Comparison of ENCODE assay signal across 8 mouse cellular contexts in the genomic region with DNA sequence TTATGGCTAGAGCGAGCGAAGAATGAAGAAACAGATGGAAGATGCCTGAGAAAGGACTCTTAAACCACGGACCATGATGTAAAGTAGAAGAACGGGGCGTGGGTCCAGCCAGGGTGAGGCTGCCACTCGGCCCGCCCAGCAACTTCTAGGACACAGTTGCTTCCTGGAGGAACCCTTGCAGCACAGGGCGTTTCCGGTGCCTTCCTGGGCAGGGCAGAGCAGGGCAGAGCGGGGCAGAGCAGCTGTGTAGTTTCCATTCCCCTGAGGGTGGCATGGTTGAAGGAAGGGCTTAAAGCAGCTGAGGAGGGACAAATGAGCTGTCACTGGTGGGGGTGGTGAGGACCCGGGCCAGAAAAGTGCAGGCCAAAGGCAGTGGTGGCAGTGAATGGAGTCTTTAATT. TPM values are rescaled to one million over a fixed set of nuclear protein-coding genes. Genes with fewer than 3 reads are reported as not detected.
DNase-seq lines count a peak whose midpoint lies in the region; ATAC-seq and TF ChIP-seq lines count a peak whose summit lies in the region.
"Had no signal": no experiment of that assay in that cellular context is flagged by ENCODE, and none has a peak within 500 bp of the region (broad histone marks: within the 10 kb centered on the region; RNA-seq: fewer than 3 reads in every experiment).

No protein-coding gene starts in this region.

- intact Hi-C loops in heart, postnatal 14 days (cut with DNase I), result no loop called here

- no peaks in the 10 kb centered on the region for H3K9me3 ChIP-seq in neural tube, embryonic 11.5 days (ENCODE audit: control insufficient read depth, low read length)
- H3K9me3 ChIP-seq in liver, postnatal 0 days (ENCODE audit: low read length), result no peaks in the 10 kb centered on the region
- H3K9me3 ChIP-seq: midbrain, embryonic 12.5 days had no signal

- H3K4me2 ChIP-seq in neural tube, embryonic 11.5 days (ENCODE audit: low read depth), result no peak overlapping the region
- H3K4me2 ChIP-seq in liver, postnatal 0 days (ENCODE audit: low read depth, low read length), result peak overlapping the region; percentile 58
- H3K4me2 ChIP-seq: midbrain, embryonic 12.5 days had no signal

- H3K27ac ChIP-seq in neural tube, embryonic 11.5 days (ENCODE audit: low read depth, low read length), result no peak overlapping the region
- H3K27ac ChIP-seq in liver, postnatal 0 days (ENCODE audit: low read depth), result peak overlapping the region; percentile 78
- peak overlapping the region; percentile 69 for H3K27ac ChIP-seq in spleen, adult 2 months (ENCODE audit: insufficient read depth, low read length)
- H3K27ac ChIP-seq: midbrain, embryonic 12.5 days had no signal

- peaks cover 3% of the 10 kb centered on the region; the same call in 1 of the 2 replicates for H3K4me1 ChIP-seq in neural tube, embryonic 11.5 days (ENCODE audit: control insufficient read depth, insufficient read depth, low read length)
- H3K4me1 ChIP-seq in liver, postnatal 0 days (ENCODE audit: insufficient read depth), result peaks cover 7% of the 10 kb centered on the region
- H3K4me1 ChIP-seq in spleen, adult 2 months (ENCODE audit: control insufficient read depth, insufficient read depth, insufficient read length), result peaks cover 9% of the 10 kb centered on the region; the same call in 1 of the 2 replicates

- no peak for TF ChIP-seq POLR2A in spleen, adult 2 months (IDR thresholded peaks at IDR 0.05; ENCODE audit: low read depth, low read length)

- H3K9ac ChIP-seq in neural tube, embryonic 11.5 days (ENCODE audit: low read length), result no peak overlapping the region
- no peak overlapping the region for H3K9ac ChIP-seq in liver, postnatal 0 days (replicated peaks)
- H3K9ac ChIP-seq: midbrain, embryonic 12.5 days had no signal

- 0 out of 2 replicates have a peak, but pooled peaks have one; percentile 1 for TF ChIP-seq CTCF in liver, postnatal 0 days (IDR thresholded peaks at IDR 0.05; ENCODE audit: low read depth)
- no peak for TF ChIP-seq CTCF in spleen, adult 2 months (IDR thresholded peaks at IDR 0.05; ENCODE audit: extremely low read depth, insufficient read depth, insufficient read length, insufficient replicate concordance)

- H3K27me3 ChIP-seq in neural tube, embryonic 11.5 days (ENCODE audit: control insufficient read depth, insufficient read depth, low read length), result no peaks in the 10 kb centered on the region
- H3K27me3 ChIP-seq in liver, postnatal 0 days (ENCODE audit: insufficient read depth, low read length), result no peaks in the 10 kb centered on the region
- no peaks in the 10 kb centered on the region for H3K27me3 ChIP-seq in spleen, adult 2 months (ENCODE audit: control insufficient read depth, insufficient read depth, low read length)
- H3K27me3 ChIP-seq: midbrain, embryonic 12.5 days had no signal

- TF ChIP-seq EP300 in liver, postnatal 0 days (IDR thresholded peaks at IDR 0.05; ENCODE audit: low read depth), result no peak

- WGBS in neural tube, embryonic 11.5 days, result 85% methylated on average over 11 of the region's 11 CpGs
- WGBS in liver, postnatal 0 days (ENCODE audit: insufficient replicate concordance), result 38% methylated on average over 11 of the region's 11 CpGs
- WGBS in spleen, adult 2 months, result 9% methylated on average over 11 of the region's 11 CpGs

- no peak for DNase-seq in neural tube, embryonic 11.5 days (ENCODE audit: low spot score)
- no peak for DNase-seq in neural tube, embryonic 10.5 days (ENCODE audit: extremely low spot score, low spot score)
- DNase-seq in heart, postnatal 14 days, result peak; percentile 31 to 36
- DNase-seq in liver, postnatal 0 days, result peak; percentile 78
- DNase-seq in spleen, adult 2 months (ENCODE audit: low read depth in 1 of 2, low spot score in 2 of 2), result peak in 1 of 2 experiments; percentile 64
- no peak for DNase-seq in testis, postnatal 10 days (ENCODE audit: low spot score)
- DNase-seq in left cerebral cortex, adult 11 months (ENCODE audit: low spot score), result no peak

- H3K4me3 ChIP-seq in neural tube, embryonic 11.5 days (ENCODE audit: low read depth, low read length), result no peak overlapping the region
- 0 out of 2 replicates have a peak overlapping the region, but pooled peaks have one; percentile 0 for H3K4me3 ChIP-seq in liver, postnatal 0 days (ENCODE audit: low read depth, low read length)
- peak overlapping the region; percentile 37; the same call in 1 of the 2 replicates for H3K4me3 ChIP-seq in spleen, adult 2 months (ENCODE audit: extremely low read depth, insufficient read depth, insufficient read length)
- H3K4me3 ChIP-seq: midbrain, embryonic 12.5 days had no signal

- ATAC-seq in neural tube, embryonic 11.5 days (ENCODE audit: insufficient read depth, low FRiP score, low TSS enrichment), result 0 out of 2 replicates have a peak, but pooled peaks have one; percentile 41
- peak; percentile 81 for ATAC-seq in liver, postnatal 0 days

- 0 out of 2 replicates have a peak, but pooled peaks cover 3% of the 10 kb centered on the region for H3K36me3 ChIP-seq in neural tube, embryonic 11.5 days (ENCODE audit: control insufficient read depth, insufficient read depth, low read length)
- 0 out of 2 replicates have a peak, but pooled peaks cover 13% of the 10 kb centered on the region for H3K36me3 ChIP-seq in liver, postnatal 0 days (replicated peaks; ENCODE audit: insufficient read depth, low read length)
- no peaks in the 10 kb centered on the region for H3K36me3 ChIP-seq in spleen, adult 2 months (ENCODE audit: control insufficient read depth, insufficient read depth, low read length)

RNA-seq across cellular contexts. Expression of gene Rab31, which starts 48.3 kb away (rescaled TPM):
- polyA plus RNA-seq in neural tube, embryonic 11.5 days (2014; fragmentation: Nextera tagmentation; extraction: Ambion mirVana), result 79.6 and 84.7 TPM in 2 replicates
- total RNA-seq in heart, postnatal 14 days (2021), result 10 to 100 TPM; 25.7 to 28.7 TPM
- 6.5 and 7.2 TPM in 2 replicates for polyA plus RNA-seq in liver, postnatal 0 days (2015; fragmentation: Nextera tagmentation; extraction: Ambion mirVana)
- 11.0 and 12.3 TPM in 2 replicates for polyA plus RNA-seq in spleen, adult 2 months (2012; rRNA removed)

RNA-seq across cellular contexts. Expression of gene Ppp4r1, which starts 58.1 kb away (rescaled TPM):
- polyA plus RNA-seq in neural tube, embryonic 11.5 days (2014; fragmentation: Nextera tagmentation; extraction: Ambion mirVana), result 62.2 and 62.9 TPM in 2 replicates
- total RNA-seq in heart, postnatal 14 days (2021), result 10 to 100 TPM; 51.8 to 58.6 TPM
- polyA plus RNA-seq in liver, postnatal 0 days (2015; fragmentation: Nextera tagmentation; extraction: Ambion mirVana), result 8.0 TPM in 2 replicates
- 23.1 and 23.3 TPM in 2 replicates for polyA plus RNA-seq in spleen, adult 2 months (2012; rRNA removed)

Comparison
In these comparisons a context has a peak if more than half of its experiments do, and no peak if none do; other contexts are left out.
1. DNase-seq: peak in heart, postnatal 14 days (2 of 2) and liver, postnatal 0 days (single experiment); none in neural tube, embryonic 11.5 days (single experiment), neural tube, embryonic 10.5 days (single experiment), testis, postnatal 10 days (single experiment) and left cerebral cortex, adult 11 months (single experiment).